In the genomic region with DNA sequence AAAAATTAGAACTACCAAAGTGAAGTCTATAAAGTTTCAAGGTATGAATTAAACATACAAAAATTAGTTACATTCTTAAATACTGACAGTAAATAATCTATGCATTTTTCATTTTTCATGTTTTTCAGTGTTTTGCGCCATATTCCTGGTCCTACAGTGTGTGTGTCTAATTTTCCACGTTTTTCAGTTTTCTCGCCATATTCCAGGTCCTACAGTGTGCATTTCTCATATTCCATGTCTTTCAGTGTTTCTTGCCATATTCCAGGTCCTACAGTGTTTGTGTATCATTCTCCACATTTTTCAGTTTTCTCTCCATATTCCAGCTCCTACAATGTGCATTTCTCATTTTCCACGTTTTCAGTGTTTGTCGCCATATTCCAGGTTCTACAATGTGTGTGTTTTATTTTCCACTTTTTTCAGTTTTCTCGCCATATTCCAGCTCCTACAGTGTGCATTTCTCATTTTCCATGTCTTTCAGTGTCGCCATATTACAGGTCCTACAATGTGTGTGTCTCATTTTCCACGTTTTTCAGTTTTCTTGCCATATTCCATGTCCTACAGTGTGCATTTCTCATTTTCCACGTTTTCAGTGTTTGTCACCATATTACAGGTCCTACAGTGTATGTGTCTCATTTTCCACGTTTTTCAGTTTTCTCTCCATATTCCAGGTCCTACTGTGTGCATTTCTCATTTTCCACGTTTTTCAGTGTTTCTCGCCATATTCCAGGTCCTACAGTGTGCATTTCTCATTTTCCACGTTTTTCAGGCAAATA, we compare ENCODE assay signal across 8 mouse cellular contexts.
DNase-seq lines count a peak whose midpoint lies in the region; ATAC-seq lines count a peak whose summit lies in the region.

No protein-coding gene starts in this region.

- no peaks in the 10 kb centered on the region for H3K9me3 ChIP-seq in forebrain, embryonic 12.5 days
- peaks cover 3% of the 10 kb centered on the region; the same call in 1 of the 2 replicates for H3K9me3 ChIP-seq in forebrain, embryonic 14.5 days (replicated peaks; ENCODE audit: control insufficient read depth, low read length)
- H3K9me3 ChIP-seq in hindbrain, embryonic 13.5 days: peaks cover 8% of the 10 kb centered on the region; the same call in 1 of the 2 replicates

- no peak overlapping the region for H3K9ac ChIP-seq in forebrain, embryonic 12.5 days
- no peak overlapping the region for H3K9ac ChIP-seq in forebrain, embryonic 14.5 days (ENCODE audit: low read length)
- no peak overlapping the region for H3K9ac ChIP-seq in hindbrain, embryonic 13.5 days

- H3K27me3 ChIP-seq in forebrain, embryonic 12.5 days: no peaks in the 10 kb centered on the region
- no peaks in the 10 kb centered on the region for H3K27me3 ChIP-seq in forebrain, embryonic 14.5 days (replicated peaks; ENCODE audit: control insufficient read depth, insufficient read depth, low read length)
- no peaks in the 10 kb centered on the region for H3K27me3 ChIP-seq in hindbrain, embryonic 13.5 days

- H3K27ac ChIP-seq in forebrain, embryonic 12.5 days: no peak overlapping the region
- H3K27ac ChIP-seq in forebrain, embryonic 14.5 days (ENCODE audit: low read depth, low read length): no peak overlapping the region
- H3K27ac ChIP-seq in hindbrain, embryonic 13.5 days: no peak overlapping the region

- peak; percentile 65; the same call in 1 of the 2 replicates for ATAC-seq in forebrain, embryonic 12.5 days (ENCODE audit: low FRiP score)
- no peak for ATAC-seq in forebrain, embryonic 14.5 days
- ATAC-seq in hindbrain, embryonic 13.5 days (ENCODE audit: low FRiP score): peak; percentile 75

- WGBS in forebrain, embryonic 12.5 days: 54% methylated on average over 13 of the region's 13 CpGs
- WGBS in forebrain, embryonic 14.5 days: 70% methylated on average over 13 of the region's 13 CpGs
- WGBS in hindbrain, embryonic 13.5 days: 60% methylated on average over 13 of the region's 13 CpGs

- no peak overlapping the region for H3K4me3 ChIP-seq in forebrain, embryonic 12.5 days (replicated peaks)
- no peak overlapping the region for H3K4me3 ChIP-seq in forebrain, embryonic 14.5 days (ENCODE audit: low read depth, low read length)
- H3K4me3 ChIP-seq in hindbrain, embryonic 13.5 days: no peak overlapping the region

- no peak overlapping the region for H3K4me2 ChIP-seq in forebrain, embryonic 12.5 days
- no peak overlapping the region for H3K4me2 ChIP-seq in forebrain, embryonic 14.5 days (ENCODE audit: low read length)
- no peak overlapping the region for H3K4me2 ChIP-seq in hindbrain, embryonic 13.5 days

- H3K4me1 ChIP-seq in forebrain, embryonic 12.5 days: no peaks in the 10 kb centered on the region
- no peaks in the 10 kb centered on the region for H3K4me1 ChIP-seq in forebrain, embryonic 14.5 days (ENCODE audit: control insufficient read depth, insufficient read depth, low read length)
- no peaks in the 10 kb centered on the region for H3K4me1 ChIP-seq in hindbrain, embryonic 13.5 days (replicated peaks)

- H3K36me3 ChIP-seq in forebrain, embryonic 12.5 days (replicated peaks): no peaks in the 10 kb centered on the region
- H3K36me3 ChIP-seq in forebrain, embryonic 14.5 days (ENCODE audit: control insufficient read depth, insufficient read depth, low read length): no peaks in the 10 kb centered on the region
- no peaks in the 10 kb centered on the region for H3K36me3 ChIP-seq in hindbrain, embryonic 13.5 days

- no peak for DNase-seq in forebrain, embryonic 14.5 days (ENCODE audit: low spot score)
- DNase-seq in urinary bladder, postnatal 10 days (ENCODE audit: low spot score): peak; percentile 56
- no peak for DNase-seq in urinary bladder, adult 2 months (ENCODE audit: low spot score)
- DNase-seq in naive thymus-derived CD4-positive, alpha-beta T cell, adult 2 months (ENCODE audit: low read depth): peak; percentile 43
- no peak for DNase-seq in layer of hippocampus, postnatal 25 days (ENCODE audit: extremely low spot score in 1 of 2, low spot score in 1 of 2)
- no peak for DNase-seq in adrenal gland, adult 8-10 months

Comparison
In these comparisons a context has a peak if more than half of its experiments do, and no peak if none do; other contexts are left out.
1. DNase-seq: peak in urinary bladder, postnatal 10 days (single experiment) and naive thymus-derived CD4-positive, alpha-beta T cell, adult 2 months (single experiment); none in forebrain, embryonic 14.5 days (single experiment), urinary bladder, adult 2 months (single experiment), layer of hippocampus, postnatal 25 days (0 of 2) and adrenal gland, adult 8-10 months (single experiment).